Mouse (Mus musculus) kidney, adult 9 months (tissue): ENCODE measurements around the gene Lpcat4.

Source experiments
- DNase-seq: peaks from one replicate; pipeline ENCODE4 v3.0.0; 2022

Lpcat4 gene

DNA sequence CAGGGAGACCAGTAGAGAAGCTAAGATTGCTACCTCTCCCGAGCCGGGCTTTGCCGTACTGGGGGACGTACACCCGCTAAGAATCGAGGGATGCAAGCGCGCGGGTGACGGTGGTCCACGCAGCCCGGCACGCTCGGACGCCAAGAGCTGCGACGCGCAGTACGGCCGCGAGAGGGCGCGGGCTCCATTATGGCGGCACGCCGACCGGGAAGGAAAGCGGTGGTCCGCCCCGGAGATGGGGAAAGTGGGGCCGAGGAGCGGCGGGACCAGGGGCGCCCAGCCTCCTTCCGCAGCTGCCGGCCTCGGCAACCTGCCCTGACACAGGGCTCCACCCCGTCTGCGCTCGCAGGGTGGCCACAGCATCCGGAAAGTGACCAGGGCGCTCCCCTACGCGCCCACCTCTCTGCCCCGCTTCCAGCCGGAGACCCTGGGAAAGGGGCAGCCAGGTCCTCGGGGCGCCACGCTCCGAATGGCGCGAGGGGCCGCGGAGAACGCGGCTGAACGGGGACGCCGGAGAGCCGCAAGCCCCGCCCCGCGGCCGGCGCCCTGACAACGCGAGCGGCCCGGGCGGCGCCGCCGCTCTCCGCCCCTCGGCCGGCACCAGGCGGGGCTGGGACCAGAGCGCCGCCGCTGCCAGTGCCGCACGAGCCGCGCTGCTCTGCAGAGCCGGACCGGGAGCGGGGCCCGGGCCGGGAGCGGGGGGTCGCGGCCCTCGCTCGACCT is at the start of gene Lpcat4:
TSS of gene Lpcat4 (plus strand) at position 257 of the 723 bp plus-strand sequence.
- DNase-seq, result peak; percentile 80

- peak; percentile 64 for DNase-seq
Measured at GRCm38 (mm10) chr2:112196859-112197258, 42.4 kb upstream of the Lpcat4 start.

- peak; percentile 20 for DNase-seq
Measured at GRCm38 (mm10) chr2:112203056-112203455, 36.2 kb upstream of the Lpcat4 start.

- DNase-seq, result no peak
Measured at GRCm38 (mm10) chr2:112210142-112210541, 29.1 kb upstream of the Lpcat4 start.

- no peak for DNase-seq
Measured at GRCm38 (mm10) chr2:112210699-112211098, 28.6 kb upstream of the Lpcat4 start.

DNA sequence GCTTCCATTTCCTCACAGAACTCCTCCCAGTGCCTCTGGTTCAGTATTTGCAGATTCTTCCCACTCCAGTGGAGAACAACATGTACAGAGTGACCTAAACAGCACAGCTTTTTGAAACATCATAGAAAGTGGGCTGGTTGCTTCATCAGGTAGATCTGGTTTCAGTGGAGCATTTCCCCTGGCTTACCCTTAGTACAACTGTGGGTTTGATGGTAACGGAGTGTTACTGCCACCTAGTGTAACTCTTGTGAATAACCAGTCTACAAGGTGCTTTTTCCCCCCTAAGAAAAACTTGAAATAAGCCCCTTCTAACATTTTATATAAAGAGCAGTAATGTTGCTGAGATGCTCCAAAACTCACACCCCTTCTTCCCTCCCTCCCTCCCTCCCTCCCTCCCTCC is 23.3 kb upstream of the Lpcat4 start:
- peak; percentile 31 for DNase-seq

DNA sequence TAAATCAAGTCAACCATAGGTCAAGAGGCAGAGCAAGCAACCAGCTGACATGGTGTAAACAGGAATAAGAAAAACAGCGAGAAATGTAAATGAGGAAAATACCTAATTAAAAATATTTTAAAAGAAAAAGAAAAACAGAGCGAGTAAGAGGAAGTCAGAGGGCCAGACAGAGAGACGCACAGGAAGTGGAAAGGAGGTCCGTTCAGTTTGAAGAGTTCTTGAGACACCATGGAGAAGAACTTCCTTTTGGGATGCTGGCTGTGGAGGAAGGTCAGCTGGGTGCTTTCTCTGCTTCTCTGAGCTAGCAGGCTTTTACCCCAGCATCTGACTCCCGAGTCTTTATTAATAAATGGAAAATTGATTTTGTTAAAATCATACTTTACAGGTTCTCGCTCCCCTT is 21.7 kb upstream of the Lpcat4 start:
- no peak for DNase-seq

DNA sequence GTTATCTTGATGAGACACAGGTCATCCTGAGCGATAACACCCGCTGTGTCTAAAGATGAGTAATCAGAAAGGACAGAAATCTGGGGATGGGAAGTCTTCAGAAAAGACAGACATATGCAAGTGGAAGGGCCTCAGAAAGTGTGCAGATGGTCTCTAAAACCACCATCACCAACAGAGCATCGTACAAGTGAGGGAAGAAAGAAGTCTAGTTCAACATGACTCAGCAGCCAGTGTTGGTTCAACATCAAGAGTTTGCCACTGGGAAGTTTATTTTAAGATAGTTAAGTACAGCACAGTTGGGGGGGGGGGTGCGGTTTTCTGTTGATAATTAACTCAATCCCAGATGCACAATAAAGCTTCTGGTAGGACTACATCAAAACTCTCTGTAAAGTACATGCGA is 18.4 kb upstream of the Lpcat4 start:
- no peak for DNase-seq

GRCm38 (mm10) chr2:112222607-112223006 is 16.7 kb upstream of the Lpcat4 start:
- no peak for DNase-seq

DNA sequence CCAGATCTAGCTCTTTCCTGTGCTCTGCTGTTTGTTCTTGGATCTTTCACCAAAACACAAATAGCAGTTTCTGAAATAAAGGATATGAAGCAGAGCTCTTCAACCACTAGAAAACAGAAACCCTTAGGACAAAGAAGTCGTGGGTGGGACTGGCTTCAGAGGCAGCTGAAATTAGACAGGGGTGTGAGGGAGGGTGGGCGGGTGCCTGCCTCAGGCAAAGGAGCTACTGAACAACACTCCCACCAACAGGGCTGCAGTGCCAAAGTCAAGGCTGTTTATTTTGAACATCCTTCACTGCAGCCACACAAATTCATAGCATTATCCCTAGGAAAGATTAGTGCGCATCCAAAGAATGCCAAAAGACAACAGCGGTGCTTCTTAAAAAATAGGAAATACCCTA is 14.9 kb upstream of the Lpcat4 start:
- DNase-seq, result no peak

DNA sequence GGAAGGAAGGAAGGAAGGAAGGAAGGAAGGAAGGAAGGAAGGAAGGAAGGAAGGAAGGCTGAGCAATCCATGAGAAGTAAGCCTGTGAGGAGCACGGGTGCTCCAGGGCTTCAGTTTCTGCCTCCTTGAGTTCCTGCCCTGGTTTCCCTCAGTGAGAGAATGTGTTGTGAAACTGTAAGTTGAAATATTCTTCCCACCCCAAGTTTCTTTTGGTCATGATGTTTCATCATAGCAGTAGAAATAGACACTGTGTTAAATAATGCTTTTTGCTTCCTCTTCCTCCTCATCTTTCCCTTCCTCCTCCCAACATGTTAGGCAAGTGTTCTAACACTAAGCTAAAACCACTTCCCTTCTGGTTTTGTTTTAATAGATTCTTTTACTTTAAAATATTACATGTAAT is 6.6 kb upstream of the Lpcat4 start:
- no peak for DNase-seq

DNA sequence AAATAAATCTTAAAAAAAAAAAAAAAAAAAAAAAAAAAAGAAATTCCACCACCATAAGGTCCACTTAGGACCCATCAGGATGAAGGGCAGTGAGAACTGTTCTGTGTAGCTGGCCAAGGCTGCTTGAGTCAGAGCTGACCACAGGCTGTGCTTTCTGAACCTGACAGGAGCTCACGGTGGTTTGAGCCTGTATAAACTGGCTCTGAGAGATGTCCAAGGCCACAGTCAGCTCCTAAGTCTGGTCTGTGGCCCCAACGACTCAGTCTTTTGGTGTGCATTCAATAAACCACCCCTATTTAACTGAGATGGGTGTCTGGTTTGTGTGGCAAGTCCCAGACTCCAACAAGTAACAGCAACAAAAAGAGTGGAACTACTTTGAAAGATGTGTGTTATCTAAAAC is 2.6 kb upstream of the Lpcat4 start:
- no peak for DNase-seq

GRCm38 (mm10) chr2:112238006-112238405 is 1.3 kb upstream of the Lpcat4 start:
- DNase-seq, result no peak

- no peak for DNase-seq
Measured at GRCm38 (mm10) chr2:112239935-112240721, 860 bp downstream of the Lpcat4 start.

DNA sequence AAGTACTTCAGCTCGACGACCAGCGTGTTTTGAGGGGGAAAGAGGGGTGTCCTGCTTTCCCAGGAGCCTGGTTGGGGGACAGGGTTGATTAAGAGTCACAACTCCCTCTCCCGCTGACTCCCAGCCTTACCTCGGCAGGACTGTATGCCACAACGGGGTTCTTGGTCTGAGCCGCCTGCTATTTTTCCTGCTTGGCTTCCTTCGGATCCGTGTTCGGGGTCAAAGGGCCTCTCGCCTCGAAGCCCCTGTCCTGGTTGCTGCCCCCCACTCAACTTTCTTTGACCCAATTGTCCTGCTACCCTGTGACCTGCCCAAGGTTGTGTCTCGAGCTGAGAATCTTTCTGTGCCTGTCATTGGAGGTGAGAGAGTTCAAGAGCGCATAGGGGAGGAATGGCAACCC is 2.5 kb downstream of the Lpcat4 start:
- DNase-seq, result no peak

- no peak for DNase-seq
Measured at GRCm38 (mm10) chr2:112245307-112245706, 6.0 kb downstream of the Lpcat4 start.

GRCm38 (mm10) chr2:112246193-112246592 is 6.9 kb downstream of the Lpcat4 start:
- DNase-seq, result no peak

DNA sequence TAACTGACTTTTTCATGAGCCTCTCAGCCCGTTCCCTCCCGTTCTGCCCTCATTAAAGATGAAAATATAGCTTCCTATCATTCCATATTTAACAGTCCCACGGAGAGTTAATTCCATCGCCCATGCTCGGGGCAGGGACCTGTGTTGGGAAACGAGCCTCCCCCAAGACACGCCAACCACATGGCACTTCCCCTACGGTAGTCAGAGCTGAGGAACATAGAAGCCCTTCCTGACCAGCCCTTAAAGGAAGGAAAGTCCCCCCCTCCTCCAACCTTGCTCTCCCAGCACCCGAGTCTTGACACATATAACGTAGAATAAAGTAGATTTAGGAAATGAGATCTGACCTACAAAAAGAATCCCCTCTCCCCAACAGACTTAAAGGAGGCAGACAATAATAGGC is 8.1 kb downstream of the Lpcat4 start:
- no peak for DNase-seq

- DNase-seq, result no peak
Measured at GRCm38 (mm10) chr2:112249780-112250453, 10.6 kb downstream of the Lpcat4 start.

GRCm38 (mm10) chr2:112254675-112255515 is 15.6 kb downstream of the Lpcat4 start:
- DNase-seq, result no peak

GRCm38 (mm10) chr2:112259241-112259962 is 20.1 kb downstream of the Lpcat4 start, which contains the start of gene Nutm1:
Nutm1 (minus strand) TSS chr2:112259291.
- no peak for DNase-seq
